Comparison of ENCODE assay signal across 10 mouse cellular contexts in the genomic region with DNA sequence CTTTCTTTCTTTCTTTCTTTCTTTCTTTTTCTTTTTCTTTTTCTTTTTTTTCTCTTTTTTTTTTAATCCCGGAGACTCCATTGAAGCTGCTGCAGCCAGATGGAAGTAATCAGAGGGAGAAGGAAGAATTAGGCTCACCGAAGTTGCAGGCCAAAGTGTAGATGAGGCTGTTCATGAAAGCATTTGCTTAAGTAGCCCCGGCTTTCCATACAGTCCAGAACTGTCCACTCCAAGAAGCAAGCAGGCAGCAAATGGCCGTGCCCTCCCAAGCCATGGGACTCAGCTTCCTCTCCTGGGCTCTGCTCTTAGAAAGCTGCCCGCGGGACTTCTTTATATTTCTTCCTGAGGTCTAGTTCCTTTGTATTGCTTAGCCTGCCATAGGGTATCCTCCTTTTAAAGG. TPM values are rescaled to one million over a fixed set of nuclear protein-coding genes. Genes with fewer than 3 reads are reported as not detected.
DNase-seq lines count a peak whose midpoint lies in the region; ATAC-seq and TF ChIP-seq lines count a peak whose summit lies in the region.
"Had no signal": no experiment of that assay in that cellular context is flagged by ENCODE, and none has a peak within 500 bp of the region (broad histone marks: within the 10 kb centered on the region; RNA-seq: fewer than 3 reads in every experiment).

No protein-coding gene starts in this region.

- peak overlapping the region; percentile 59; the same call in 1 of the 2 replicates for H3K4me3 ChIP-seq in lung, embryonic 16.5 days (ENCODE audit: low read length)
- H3K4me3 ChIP-seq in lung, adult 2 months (replicated peaks; ENCODE audit: extremely low read depth, low read depth, low read length): no peak overlapping the region
- H3K4me3 ChIP-seq in hindbrain, embryonic 10.5 days: peak overlapping the region; percentile 72
- H3K4me3 ChIP-seq in liver, postnatal 0 days (ENCODE audit: low read depth, low read length): peak overlapping the region; percentile 46; the same call in 1 of the 2 replicates

- no peak for DNase-seq in lung, adult 2 months
- DNase-seq in hindbrain, embryonic 10.5 days (ENCODE audit: low spot score): peak; percentile 19
- DNase-seq in liver, postnatal 0 days: no peak
- no peak for DNase-seq in cerebellum, postnatal 10 days
- no peak for DNase-seq in gastrocnemius, postnatal 14 days
- no peak for DNase-seq in urinary bladder, postnatal 14 days (ENCODE audit: low spot score)
- no peak for DNase-seq in adrenal gland, postnatal 10 days
- DNase-seq: cerebellum, adult 8-10 months had no signal

- intact Hi-C loops in gastrocnemius, postnatal 14 days (cut with DNase I; ENCODE audit: low total_unique reads): no loop called here

- H3K4me1 ChIP-seq in lung, embryonic 16.5 days (replicated peaks; ENCODE audit: control insufficient read depth, insufficient read depth, low read length): peaks cover 43% of the 10 kb centered on the region
- H3K4me1 ChIP-seq in lung, adult 2 months (ENCODE audit: control insufficient read depth, insufficient read depth, low read length): peaks cover 9% of the 10 kb centered on the region
- H3K4me1 ChIP-seq in hindbrain, embryonic 10.5 days (replicated peaks): peaks cover 57% of the 10 kb centered on the region
- peaks cover 8% of the 10 kb centered on the region for H3K4me1 ChIP-seq in liver, postnatal 0 days (ENCODE audit: insufficient read depth)

- H3K4me2 ChIP-seq in lung, embryonic 16.5 days (ENCODE audit: low read depth, low read length): peak overlapping the region; percentile 92
- H3K4me2 ChIP-seq in liver, postnatal 0 days (ENCODE audit: low read depth, low read length): peak overlapping the region; percentile 74

- H3K36me3 ChIP-seq in lung, embryonic 16.5 days (ENCODE audit: control insufficient read depth, insufficient read depth, low read length): no peaks in the 10 kb centered on the region
- H3K36me3 ChIP-seq in hindbrain, embryonic 10.5 days: no peaks in the 10 kb centered on the region
- no peaks in the 10 kb centered on the region for H3K36me3 ChIP-seq in liver, postnatal 0 days (replicated peaks; ENCODE audit: insufficient read depth, low read length)

- WGBS in lung, embryonic 16.5 days: 34% methylated on average over 6 of the region's 6 CpGs
- 37% methylated on average over 6 of the region's 6 CpGs for WGBS in lung, adult 2 months
- WGBS in hindbrain, embryonic 10.5 days: 14% methylated on average over 6 of the region's 6 CpGs
- 39% methylated on average over 6 of the region's 6 CpGs for WGBS in liver, postnatal 0 days (ENCODE audit: insufficient replicate concordance)

- H3K27ac ChIP-seq in lung, embryonic 16.5 days (ENCODE audit: low read length): no peak overlapping the region
- H3K27ac ChIP-seq in hindbrain, embryonic 10.5 days: peak overlapping the region; percentile 97
- H3K27ac ChIP-seq in liver, postnatal 0 days (ENCODE audit: low read depth): no peak overlapping the region

- TF ChIP-seq CTCF in lung, adult 2 months (IDR thresholded peaks at IDR 0.05; ENCODE audit: insufficient read depth, low read length): no peak
- TF ChIP-seq CTCF in liver, postnatal 0 days (IDR thresholded peaks at IDR 0.05; ENCODE audit: low read depth): no peak

- peaks cover 36% of the 10 kb centered on the region for H3K27me3 ChIP-seq in lung, embryonic 16.5 days (ENCODE audit: control insufficient read depth, insufficient read depth, low read depth, low read length)
- H3K27me3 ChIP-seq in hindbrain, embryonic 10.5 days (ENCODE audit: insufficient read depth, poor library complexity, severe bottlenecking): peaks cover 21% of the 10 kb centered on the region
- peaks cover 60% of the 10 kb centered on the region for H3K27me3 ChIP-seq in liver, postnatal 0 days (ENCODE audit: insufficient read depth, low read length)

- ATAC-seq in lung, embryonic 16.5 days (ENCODE audit: low read depth): no peak
- ATAC-seq in liver, postnatal 0 days: no peak

- H3K9ac ChIP-seq in lung, embryonic 16.5 days (ENCODE audit: low read length): no peak overlapping the region
- H3K9ac ChIP-seq in liver, postnatal 0 days (replicated peaks): no peak overlapping the region

- no peak for TF ChIP-seq EP300 in liver, postnatal 0 days (IDR thresholded peaks at IDR 0.05; ENCODE audit: low read depth)

- TF ChIP-seq POLR2A in lung, adult 2 months (IDR thresholded peaks at IDR 0.05; ENCODE audit: borderline replicate concordance, extremely low read depth, low read depth, low read length): no peak

- H3K9me3 ChIP-seq in lung, embryonic 16.5 days (ENCODE audit: control insufficient read depth, low read length): no peaks in the 10 kb centered on the region; the same call in 1 of the 2 replicates
- no peaks in the 10 kb centered on the region for H3K9me3 ChIP-seq in hindbrain, embryonic 10.5 days
- no peaks in the 10 kb centered on the region for H3K9me3 ChIP-seq in liver, postnatal 0 days (ENCODE audit: low read length)

RNA-seq across cellular contexts. Expression of a gene that starts 1.0 kb away (rescaled TPM):
- polyA plus RNA-seq in lung, embryonic 16.5 days (2015; fragmentation: Nextera tagmentation; extraction: Ambion mirVana): 5.6 and 6.3 TPM in 2 replicates
- polyA plus RNA-seq in lung, adult 2 months (2012; rRNA removed): 4.1 and 4.4 TPM in 2 replicates
- 9.0 and 10.1 TPM in 2 replicates for polyA plus RNA-seq in hindbrain, embryonic 10.5 days (2016; fragmentation: Nextera tagmentation; extraction: Ambion mirVana)
- polyA plus RNA-seq in liver, postnatal 0 days (2015; fragmentation: Nextera tagmentation; extraction: Ambion mirVana): 0.27 and 0.28 TPM in 2 replicates
- total RNA-seq in gastrocnemius, postnatal 14 days (2021): 1 to 10 TPM; 3.3 to 4.5 TPM
- 1 to 10 TPM; 1.5 to 3.3 TPM for total RNA-seq in adrenal gland, postnatal 10 days (2021)
- total RNA-seq: hematopoietic stem cell, adult 5-6 weeks had no signal
